Mouse (Mus musculus): ENCODE results near the gene Fgr. TPM values are rescaled to one million over a fixed set of nuclear protein-coding genes. Genes with fewer than 3 reads are reported as not detected.
A peak's percentile ranks its signal among the peaks of the same experiment; 100 is the strongest.
"Not testable (repeated sequence)": the region's sequence is repeated elsewhere in the genome, so short reads cannot be mapped to it uniquely, and the experiment has no call there.

The Fgr gene
- 0.62 and 0.99 TPM in 2 replicates for polyA plus RNA-seq (2014; fragmentation: Nextera tagmentation; extraction: Ambion mirVana)

DNA sequence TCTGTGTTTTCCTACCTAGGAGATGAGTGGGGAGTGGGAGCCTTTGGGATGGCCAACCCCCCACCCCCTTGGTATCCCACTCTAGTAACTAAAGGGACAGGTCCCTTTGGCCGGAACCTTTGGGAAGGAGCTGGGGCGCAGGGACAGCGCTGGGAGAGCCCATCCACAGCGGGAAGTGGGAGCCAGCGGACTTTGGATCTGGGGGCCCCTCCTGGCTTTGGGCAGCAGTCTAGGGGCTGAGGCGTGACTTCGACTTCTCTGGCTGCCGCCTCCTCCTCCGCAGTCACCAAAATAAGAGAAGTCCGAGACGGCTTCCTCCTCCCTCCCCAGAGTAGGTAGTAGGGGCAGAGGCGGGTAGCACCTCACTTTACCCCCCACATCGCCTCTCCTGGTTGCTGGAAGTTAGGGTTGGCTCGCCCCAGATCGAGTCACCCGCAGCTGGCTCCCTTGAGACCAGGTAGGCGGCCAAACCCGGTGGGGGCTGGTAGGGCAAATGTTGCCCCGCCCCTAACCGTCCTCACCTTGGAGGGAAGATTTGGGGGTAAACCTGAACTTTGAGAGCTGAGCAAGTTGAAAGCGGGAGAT is at the start of gene Fgr:
Fgr (plus strand) TSS at position 282 of the 585 bp plus-strand sequence.
- Histone ChIP-seq H3K27ac (ENCODE audit: low read depth) (no peak within 1 kb of the TSS), H3K4me2 (ENCODE audit: low read length) (peak within 1 kb of the TSS; percentile 33), H3K36me3 (ENCODE audit: control insufficient read depth, insufficient read depth, low read length) (no peaks in the 10 kb centered on the region), H3K4me3 (ENCODE audit: low read depth, low read length) (0 out of 2 replicates have a peak within 1 kb of the TSS, but pooled peaks have one; percentile 15), H3K4me1 (replicated peaks; ENCODE audit: control insufficient read depth, insufficient read depth, low read length) (peaks cover 21% of the 10 kb centered on the region), H3K9me3 (ENCODE audit: control insufficient read depth, low read length) (no peaks in the 10 kb centered on the region), H3K9ac (ENCODE audit: low read length) (no peak within 1 kb of the TSS), H3K27me3 (replicated peaks; ENCODE audit: control insufficient read depth, insufficient read depth, low read length) (peaks cover 29% of the 10 kb centered on the region)
- ATAC-seq (replicated peaks; ENCODE audit: low FRiP score, low TSS enrichment, low read depth) (peak; percentile 47), DNase-seq (ENCODE audit: low spot score) (no peak)
- 14% methylated on average over 21 of the region's 21 CpGs for WGBS

DNA sequence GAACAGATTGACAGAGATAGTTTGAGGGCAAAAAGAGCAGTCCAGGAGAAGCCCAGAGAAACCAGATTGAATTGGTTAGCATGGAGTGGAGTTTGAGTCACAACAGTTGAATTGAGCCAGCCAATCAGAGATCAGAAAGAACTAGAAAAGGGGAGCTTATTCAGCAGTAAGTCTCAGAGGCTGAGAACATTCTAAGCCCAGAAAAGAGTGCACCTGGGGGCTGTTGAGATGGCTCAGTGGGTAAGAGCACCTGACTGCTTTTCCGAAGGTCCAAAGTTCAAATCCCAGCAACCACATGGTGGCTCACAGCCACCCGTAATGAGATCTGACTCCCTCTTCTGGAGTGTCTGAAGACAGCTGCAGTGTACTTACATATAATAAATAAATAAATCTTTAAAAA is 47.4 kb upstream of the Fgr start:
- ATAC-seq (replicated peaks; ENCODE audit: low FRiP score, low TSS enrichment, low read depth); H3K27me3 ChIP-seq (replicated peaks; ENCODE audit: control insufficient read depth, insufficient read depth, low read length); H3K4me2 ChIP-seq (ENCODE audit: low read length); H3K36me3 ChIP-seq (ENCODE audit: control insufficient read depth, insufficient read depth, low read length); H3K27ac ChIP-seq (ENCODE audit: low read depth); H3K4me1 ChIP-seq (replicated peaks; ENCODE audit: control insufficient read depth, insufficient read depth, low read length); H3K9ac ChIP-seq (ENCODE audit: low read length); DNase-seq (ENCODE audit: low spot score); H3K9me3 ChIP-seq (ENCODE audit: control insufficient read depth, low read length); H3K4me3 ChIP-seq (ENCODE audit: low read depth, low read length): not testable (repeated sequence)
- 48% methylated on average over 2 of the region's 2 CpGs for WGBS

DNA sequence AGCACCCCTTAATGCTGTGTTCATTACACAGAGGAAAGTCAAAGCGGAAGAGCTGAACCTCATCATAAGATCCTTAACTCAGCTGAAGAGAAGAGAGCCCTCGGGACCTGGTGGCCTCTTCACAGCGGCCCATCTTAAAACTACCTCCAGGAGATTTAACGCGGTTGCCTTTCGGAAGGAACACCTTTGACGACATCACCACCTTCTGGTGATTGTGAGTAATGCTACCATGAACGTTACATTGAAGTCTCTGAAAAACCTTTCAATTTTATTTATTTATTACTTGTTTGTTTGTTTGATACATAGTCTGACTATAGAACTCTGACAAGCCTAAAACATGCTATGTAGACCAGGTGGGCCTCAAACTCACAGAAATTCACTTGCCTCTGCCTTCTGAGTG is 43.1 kb upstream of the Fgr start:
- H3K9me3 ChIP-seq (ENCODE audit: control insufficient read depth, low read length): no peaks in the 10 kb centered on the region
- H3K9ac ChIP-seq (ENCODE audit: low read length): no peak overlapping the region
- no peak for ATAC-seq (replicated peaks; ENCODE audit: low FRiP score, low TSS enrichment, low read depth)
- 12% methylated on average over 8 of the region's 8 CpGs for WGBS
- no peaks in the 10 kb centered on the region for H3K27me3 ChIP-seq (replicated peaks; ENCODE audit: control insufficient read depth, insufficient read depth, low read length)
- no peak overlapping the region for H3K4me2 ChIP-seq (ENCODE audit: low read length)
- no peaks in the 10 kb centered on the region for H3K36me3 ChIP-seq (ENCODE audit: control insufficient read depth, insufficient read depth, low read length)
- no peak for DNase-seq (ENCODE audit: low spot score)
- H3K4me1 ChIP-seq (replicated peaks; ENCODE audit: control insufficient read depth, insufficient read depth, low read length): peaks cover 6% of the 10 kb centered on the region; the same call in 1 of the 2 replicates
- H3K4me3 ChIP-seq (ENCODE audit: low read depth, low read length): no peak overlapping the region
- no peak overlapping the region for H3K27ac ChIP-seq (ENCODE audit: low read depth)

DNA sequence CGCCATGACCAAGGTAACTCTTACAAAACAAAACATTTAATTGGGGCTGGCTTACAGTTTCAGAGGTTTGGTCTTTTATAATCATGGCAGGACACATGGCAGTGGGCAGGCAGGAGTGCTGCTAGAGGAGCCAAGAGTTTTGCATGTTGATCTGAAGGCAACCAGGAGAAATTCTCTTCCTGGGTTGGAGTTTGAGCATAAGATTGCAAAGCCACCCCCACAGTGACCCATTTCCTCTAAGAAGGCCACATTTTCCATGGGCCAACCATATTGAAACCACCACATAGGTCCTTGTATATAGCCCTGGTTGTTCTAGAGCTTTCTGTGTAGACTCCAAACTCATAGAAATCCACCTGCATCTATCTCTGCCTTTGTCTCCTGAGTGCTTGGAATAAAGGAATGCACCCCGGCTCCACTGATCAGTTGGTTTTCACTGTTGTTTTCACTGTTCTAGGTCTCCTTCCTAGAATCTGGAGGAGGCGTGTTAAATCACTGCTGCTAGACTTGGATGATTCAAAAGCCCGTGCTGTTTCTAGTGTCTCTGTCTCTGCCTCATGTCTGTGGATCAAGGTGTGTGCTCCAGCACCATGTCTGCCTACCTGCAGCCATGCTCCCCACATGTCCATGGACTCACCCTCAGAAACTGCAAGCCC is 41.0 kb upstream of the Fgr start:
- H3K9me3 ChIP-seq (ENCODE audit: control insufficient read depth, low read length): no peaks in the 10 kb centered on the region
- no peaks in the 10 kb centered on the region for H3K36me3 ChIP-seq (ENCODE audit: control insufficient read depth, insufficient read depth, low read length)
- H3K9ac ChIP-seq (ENCODE audit: low read length): no peak overlapping the region
- WGBS: 81% methylated on average over 4 of the region's 4 CpGs
- no peak for DNase-seq (ENCODE audit: low spot score)
- H3K27me3 ChIP-seq (replicated peaks; ENCODE audit: control insufficient read depth, insufficient read depth, low read length): no peaks in the 10 kb centered on the region
- H3K4me3 ChIP-seq (ENCODE audit: low read depth, low read length): no peak overlapping the region
- H3K4me1 ChIP-seq (replicated peaks; ENCODE audit: control insufficient read depth, insufficient read depth, low read length): peaks cover 6% of the 10 kb centered on the region; the same call in 1 of the 2 replicates
- no peak overlapping the region for H3K27ac ChIP-seq (ENCODE audit: low read depth)
- no peak for ATAC-seq (replicated peaks; ENCODE audit: low FRiP score, low TSS enrichment, low read depth)
- H3K4me2 ChIP-seq (ENCODE audit: low read length): no peak overlapping the region

DNA sequence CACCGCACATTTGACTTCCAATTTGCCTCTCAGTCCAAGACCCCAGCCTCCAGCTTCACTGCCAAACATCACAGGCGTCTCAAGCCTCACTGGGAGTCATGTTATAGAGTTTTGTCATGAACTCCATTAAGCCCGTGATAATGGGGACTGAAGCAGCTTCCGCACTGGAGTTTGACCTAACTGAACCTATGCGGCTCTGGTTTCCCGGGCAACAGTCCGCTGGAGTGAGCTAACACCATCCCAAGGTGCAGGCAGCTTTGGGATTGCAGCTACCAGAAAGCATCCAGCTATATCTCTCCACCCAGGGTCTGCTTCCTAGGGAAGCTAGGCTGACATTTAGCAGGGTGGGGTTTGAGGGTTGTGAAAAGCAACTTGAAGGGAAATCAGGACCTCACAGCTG is 39.3 kb upstream of the Fgr start:
- no peaks in the 10 kb centered on the region for H3K27me3 ChIP-seq (replicated peaks; ENCODE audit: control insufficient read depth, insufficient read depth, low read length)
- H3K4me3 ChIP-seq (ENCODE audit: low read depth, low read length): no peak overlapping the region
- peaks cover 6% of the 10 kb centered on the region; the same call in 1 of the 2 replicates for H3K4me1 ChIP-seq (replicated peaks; ENCODE audit: control insufficient read depth, insufficient read depth, low read length)
- no peak overlapping the region for H3K9ac ChIP-seq (ENCODE audit: low read length)
- no peak for DNase-seq (ENCODE audit: low spot score)
- H3K4me2 ChIP-seq (ENCODE audit: low read length): no peak overlapping the region
- WGBS: 21% methylated on average over 7 of the region's 7 CpGs
- no peaks in the 10 kb centered on the region for H3K9me3 ChIP-seq (ENCODE audit: control insufficient read depth, low read length)
- no peaks in the 10 kb centered on the region for H3K36me3 ChIP-seq (ENCODE audit: control insufficient read depth, insufficient read depth, low read length)
- no peak overlapping the region for H3K27ac ChIP-seq (ENCODE audit: low read depth)
- no peak for ATAC-seq (replicated peaks; ENCODE audit: low FRiP score, low TSS enrichment, low read depth)

DNA sequence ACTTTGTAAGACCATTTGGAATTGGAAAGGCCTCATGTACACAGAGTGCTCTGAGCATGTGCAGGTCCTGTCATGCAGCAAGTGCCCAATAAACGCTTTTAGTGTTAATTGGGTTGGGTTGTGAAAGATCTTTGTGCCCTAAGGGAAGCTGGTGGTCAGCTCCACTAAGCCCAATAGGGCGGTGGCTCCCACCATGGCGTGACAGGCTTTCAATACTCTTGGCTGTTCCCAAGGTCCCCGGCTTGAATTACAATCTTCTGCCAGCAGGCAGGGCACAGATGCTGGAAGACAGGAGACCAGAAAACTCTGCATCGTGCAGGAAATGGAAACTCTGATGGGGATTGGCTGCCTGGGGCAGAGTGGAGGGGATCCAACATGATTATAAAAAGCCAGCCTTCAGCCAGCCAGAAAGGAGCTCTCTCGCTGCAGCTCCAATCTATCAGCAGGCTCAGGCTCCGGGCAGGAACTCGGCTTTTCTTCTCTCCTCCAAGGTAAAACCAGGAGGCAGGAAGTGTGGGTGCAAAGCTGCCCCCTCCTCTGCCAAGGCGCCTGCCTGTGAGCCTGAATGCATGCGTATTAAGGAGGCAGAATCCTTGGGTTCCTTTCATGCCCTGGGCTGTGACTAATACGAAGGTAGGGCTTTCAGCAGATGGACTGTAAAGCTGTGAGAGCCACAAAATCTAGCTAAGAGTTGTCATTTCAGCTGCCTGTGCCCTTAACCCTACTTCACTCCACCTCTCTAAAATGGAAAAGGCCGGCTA is 35.5 kb upstream of the Fgr start:
- no peak overlapping the region for H3K9ac ChIP-seq (ENCODE audit: low read length)
- H3K27me3 ChIP-seq (replicated peaks; ENCODE audit: control insufficient read depth, insufficient read depth, low read length): no peaks in the 10 kb centered on the region
- H3K4me3 ChIP-seq (ENCODE audit: low read depth, low read length): no peak overlapping the region
- ATAC-seq (replicated peaks; ENCODE audit: low FRiP score, low TSS enrichment, low read depth) (no peak), DNase-seq (ENCODE audit: low spot score) (no peak)
- H3K4me2 ChIP-seq (ENCODE audit: low read length): no peak overlapping the region
- 43% methylated on average over 12 of the region's 12 CpGs for WGBS
- no peaks in the 10 kb centered on the region for H3K9me3 ChIP-seq (ENCODE audit: control insufficient read depth, low read length)
- peaks cover 6% of the 10 kb centered on the region; the same call in 1 of the 2 replicates for H3K4me1 ChIP-seq (replicated peaks; ENCODE audit: control insufficient read depth, insufficient read depth, low read length)
- no peaks in the 10 kb centered on the region for H3K36me3 ChIP-seq (ENCODE audit: control insufficient read depth, insufficient read depth, low read length)
- peak overlapping the region; percentile 35; the same call in 1 of the 2 replicates for H3K27ac ChIP-seq (ENCODE audit: low read depth)

DNA sequence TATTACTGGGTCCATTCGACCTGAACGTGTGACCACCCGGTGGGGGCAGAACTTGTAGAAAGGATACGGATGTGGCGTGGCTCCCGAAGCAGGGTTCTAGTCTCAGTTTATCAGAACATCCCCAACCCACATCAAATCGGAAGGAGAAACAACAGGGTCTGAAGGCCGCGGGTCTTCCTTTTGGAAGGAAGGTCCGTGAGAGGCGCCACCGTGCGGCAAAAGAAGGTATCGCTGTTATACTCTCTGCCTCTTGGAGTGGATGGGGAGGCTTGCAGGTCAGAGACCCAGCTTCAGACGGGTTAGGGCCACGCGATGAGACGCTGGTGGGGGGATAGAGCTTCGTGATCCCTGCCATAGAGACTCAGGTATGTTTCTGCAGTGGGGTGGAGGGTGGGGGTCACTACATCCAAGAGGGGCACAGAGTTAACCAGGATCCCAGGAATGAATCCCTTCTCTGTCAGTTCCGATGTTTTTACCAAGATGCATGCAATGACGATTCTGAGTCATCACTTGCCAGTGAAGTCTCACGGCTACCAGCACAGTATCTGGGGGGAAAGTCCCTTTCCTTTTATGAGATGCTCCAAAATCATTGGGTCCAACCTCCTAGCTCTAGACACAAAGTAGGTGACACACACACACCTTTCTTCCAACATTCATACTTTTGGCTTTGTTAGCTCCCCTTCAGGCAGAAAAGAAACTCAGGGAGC is 34.3 kb upstream of the Fgr start:
- H3K36me3 ChIP-seq (ENCODE audit: control insufficient read depth, insufficient read depth, low read length): no peaks in the 10 kb centered on the region
- 28% methylated on average over 22 of the region's 22 CpGs for WGBS
- H3K9ac ChIP-seq (ENCODE audit: low read length): no peak overlapping the region
- peaks cover 3% of the 10 kb centered on the region; the same call in 1 of the 2 replicates for H3K4me1 ChIP-seq (replicated peaks; ENCODE audit: control insufficient read depth, insufficient read depth, low read length)
- DNase-seq (ENCODE audit: low spot score): peak; percentile 90
- no peaks in the 10 kb centered on the region for H3K9me3 ChIP-seq (ENCODE audit: control insufficient read depth, low read length)
- no peak overlapping the region for H3K27ac ChIP-seq (ENCODE audit: low read depth)
- H3K4me2 ChIP-seq (ENCODE audit: low read length): no peak overlapping the region
- no peak overlapping the region for H3K4me3 ChIP-seq (ENCODE audit: low read depth, low read length)
- no peak for ATAC-seq (replicated peaks; ENCODE audit: low FRiP score, low TSS enrichment, low read depth)
- H3K27me3 ChIP-seq (replicated peaks; ENCODE audit: control insufficient read depth, insufficient read depth, low read length): no peaks in the 10 kb centered on the region

DNA sequence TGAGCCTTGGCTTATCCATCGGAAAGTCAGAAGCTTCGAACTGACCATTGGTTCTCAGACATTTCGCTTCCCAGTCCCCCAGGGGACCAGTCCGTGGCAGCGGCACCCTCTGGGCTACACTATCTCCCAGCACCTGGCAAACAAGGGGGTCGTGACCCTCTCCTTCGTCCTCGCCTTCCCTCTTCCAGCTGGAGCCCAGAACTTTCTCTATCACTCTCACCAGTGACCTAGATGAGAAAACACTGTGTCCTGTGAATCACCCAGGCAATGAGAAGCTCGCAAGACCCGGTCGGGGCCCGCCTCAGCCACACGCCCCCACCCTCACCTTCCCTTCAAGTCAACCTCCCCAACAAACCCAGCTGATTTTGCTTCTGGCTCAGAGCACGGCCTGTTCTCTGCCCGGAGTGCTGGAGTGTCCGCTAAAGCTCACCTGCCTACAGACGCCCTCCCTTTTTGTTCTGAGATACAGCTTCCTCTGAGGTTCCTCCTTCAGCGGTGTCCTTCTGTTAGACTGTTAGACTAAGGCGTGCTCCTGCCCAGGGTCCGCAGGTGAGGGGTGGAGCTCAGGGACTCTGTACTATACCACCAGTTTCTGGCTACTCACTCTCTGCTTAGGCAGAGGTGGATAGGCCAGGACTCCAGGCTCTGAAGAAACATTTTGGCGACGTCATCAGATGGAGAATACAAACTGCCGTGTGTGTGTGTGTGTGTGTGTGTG is 32.7 kb upstream of the Fgr start:
- Histone ChIP-seq H3K4me1 (replicated peaks; ENCODE audit: control insufficient read depth, insufficient read depth, low read length) (peaks cover 6% of the 10 kb centered on the region), H3K9ac (ENCODE audit: low read length) (no peak overlapping the region), H3K4me2 (ENCODE audit: low read length) (no peak overlapping the region), H3K36me3 (ENCODE audit: control insufficient read depth, insufficient read depth, low read length) (no peaks in the 10 kb centered on the region), H3K9me3 (ENCODE audit: control insufficient read depth, low read length) (no peaks in the 10 kb centered on the region), H3K27ac (ENCODE audit: low read depth) (no peak overlapping the region), H3K27me3 (replicated peaks; ENCODE audit: control insufficient read depth, insufficient read depth, low read length) (no peaks in the 10 kb centered on the region), H3K4me3 (ENCODE audit: low read depth, low read length) (no peak overlapping the region)
- ATAC-seq (replicated peaks; ENCODE audit: low FRiP score, low TSS enrichment, low read depth) (0 out of 2 replicates have a peak, but pooled peaks have one; percentile 26), DNase-seq (ENCODE audit: low spot score) (no peak)
- WGBS: 52% methylated on average over 23 of the region's 23 CpGs

All from intestine, embryonic 14.5 days (tissue).